ENCODE assay signal across 24 mouse cellular contexts in the genomic region with DNA sequence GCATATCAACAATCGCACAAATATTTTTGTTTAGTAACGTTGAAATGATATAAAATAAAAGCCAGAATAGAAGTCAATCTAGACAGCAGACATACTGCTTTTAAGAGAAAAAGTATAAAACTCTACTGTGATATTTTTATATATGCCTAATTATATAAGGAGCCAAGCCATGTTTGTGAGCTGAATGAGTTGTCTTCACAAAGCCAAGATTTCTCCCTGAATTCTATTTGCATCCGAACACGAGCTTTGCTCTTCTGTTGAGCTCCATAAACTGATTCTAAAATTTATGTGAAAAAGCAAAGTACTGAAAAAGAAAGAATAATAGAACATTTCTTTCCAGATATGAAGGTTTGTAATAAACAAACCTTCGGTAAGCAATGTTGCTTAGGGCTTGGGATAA. TPM values are rescaled to one million over a fixed set of nuclear protein-coding genes. Genes with fewer than 3 reads are reported as not detected.
DNase-seq lines count a peak whose midpoint lies in the region; ATAC-seq and TF ChIP-seq lines count a peak whose summit lies in the region.
"Had no signal": no experiment of that assay in that cellular context is flagged by ENCODE, and none has a peak within 500 bp of the region (broad histone marks: within the 10 kb centered on the region; RNA-seq: fewer than 3 reads in every experiment).

No protein-coding gene starts in this region.

- no peak for TF ChIP-seq EP300 in CH12.LX (IDR thresholded peaks at IDR 0.05; ENCODE audit: low read length)

- peaks cover 75% of the 10 kb centered on the region for H3K79me2 ChIP-seq in CH12.LX (replicated peaks; ENCODE audit: control insufficient read depth, extremely low read depth, insufficient read depth, poor library complexity, severe bottlenecking)

- TF ChIP-seq POLR2A in CH12.LX (IDR thresholded peaks at IDR 0.05; ENCODE audit: low read depth, low read length) = no peak

- no peak overlapping the region for H3K9ac ChIP-seq in CH12.LX (ENCODE audit: insufficient read depth, low read depth)
- H3K9ac ChIP-seq: embryonic facial prominence, embryonic 12.5 days; forebrain, embryonic 13.5 days had no signal

- no peak overlapping the region for H3K27ac ChIP-seq in CH12.LX (ENCODE audit: insufficient read depth, low read depth)
- H3K27ac ChIP-seq: embryonic facial prominence, embryonic 10.5 days; embryonic facial prominence, embryonic 12.5 days; forebrain, embryonic 13.5 days had no signal

- no peak overlapping the region for H3K4me3 ChIP-seq in CH12.LX (replicated peaks in 1 of 3; ENCODE audit: low read depth in 2 of 3, low read length in 2 of 3, poor library complexity in 1 of 3)
- H3K4me3 ChIP-seq: embryonic facial prominence, embryonic 10.5 days; embryonic facial prominence, embryonic 12.5 days; forebrain, embryonic 13.5 days had no signal

- H3K27me3 ChIP-seq in CH12.LX (replicated peaks) = no peaks in the 10 kb centered on the region
- H3K27me3 ChIP-seq: embryonic facial prominence, embryonic 12.5 days; forebrain, embryonic 13.5 days; Patski had no signal

- 0 out of 2 replicates have a peak overlapping the region, but pooled peaks have one; percentile 7 for H3K4me2 ChIP-seq in CH12.LX (ENCODE audit: insufficient read depth, low read depth, poor library complexity, severe bottlenecking)
- H3K4me2 ChIP-seq: embryonic facial prominence, embryonic 12.5 days; forebrain, embryonic 13.5 days had no signal

- in situ Hi-C loops in CH12.LX (cut with MboI; ENCODE audit: low pct_ligation_motif_present, low pct_unique_long_range_greater_than_20kb, low sequenced_read_pairs) = no loop called here

- peak; percentile 87 for ATAC-seq in frontal cortex, adult (ENCODE audit: low TSS enrichment)
- ATAC-seq: activated CD4-positive, CD25-positive, alpha-beta regulatory T cell, adult 4 months; forebrain, embryonic 13.5 days; forebrain, embryonic 16.5 days; Patski had no signal

- DNase-seq in frontal cortex, postnatal 25 days (ENCODE audit: low spot score in 2 of 2) = no peak
- no peak for DNase-seq in CH12.LX (ENCODE audit: extremely low read depth)
- peak; percentile 57 for DNase-seq in brain, adult 2 months (ENCODE audit: low read depth, low spot score)
- DNase-seq in telencephalon, adult 2 months (ENCODE audit: low read depth, low spot score) = peak; percentile 50
- no peak for DNase-seq in spleen, adult 18-20 months
- DNase-seq in embryo, embryonic 10 days (ENCODE audit: low spot score) = no peak
- DNase-seq: adrenal gland, adult 8-10 months; adrenal gland, postnatal 14 days; adrenal gland, postnatal 36 days; cerebellum, adult 11 months; cerebellum, adult 18-20 months; cerebellum, adult 8-10 months; cerebellum, adult 9-11 months; cerebellum, postnatal 14 days; cerebellum, postnatal 36 days; embryo, embryonic 11 days had no signal

- H3K4me1 ChIP-seq in CH12.LX (ENCODE audit: control insufficient read depth in 1 of 2, insufficient read depth in 2 of 2) = peaks cover 23 to 34% of the 10 kb centered on the region in 2 experiments
- H3K4me1 ChIP-seq: embryonic facial prominence, embryonic 10.5 days; embryonic facial prominence, embryonic 12.5 days; forebrain, embryonic 13.5 days had no signal

- no peak for TF ChIP-seq CTCF in CH12.LX (conservative IDR thresholded peaks at IDR 0.05 in 1 of 2, IDR thresholded peaks at IDR 0.05 in 1 of 2; ENCODE audit: low read depth in 2 of 2, low read length in 2 of 2)

- H3K36me3 ChIP-seq in CH12.LX (replicated peaks in 1 of 2; ENCODE audit: control insufficient read depth in 1 of 2, insufficient read depth in 1 of 2, low read length in 1 of 2) = peaks cover 49 to 74% of the 10 kb centered on the region in 2 experiments
- H3K36me3 ChIP-seq: embryonic facial prominence, embryonic 10.5 days; embryonic facial prominence, embryonic 12.5 days; G1E had no signal

- TF ChIP-seq RAD21 in CH12.LX (IDR thresholded peaks at IDR 0.05; ENCODE audit: low read depth, low read length) = no peak

- H3K9me3 ChIP-seq in CH12.LX (replicated peaks; ENCODE audit: low read length) = peaks cover 13% of the 10 kb centered on the region
- H3K9me3 ChIP-seq: embryonic facial prominence, embryonic 10.5 days; embryonic facial prominence, embryonic 12.5 days; forebrain, embryonic 13.5 days had no signal

- dilution Hi-C loops in CH12.LX (cut with MboI; ENCODE audit: extremely low pct_ligation_motif_present, extremely low pct_unique_long_range_greater_than_20kb, low sequenced_read_pairs) = no loop called here

TF ChIP-seq in CH12.LX, 34 proteins besides CTCF, POLR2A, EP300 and RAD21:
- TF ChIP-seq MXI1 (IDR thresholded peaks at IDR 0.05; ENCODE audit: low read depth, low read length) = no peak
- TF ChIP-seq HCFC1 (IDR thresholded peaks at IDR 0.05; ENCODE audit: low read depth, low read length) = no peak
- no peak for TF ChIP-seq E2F4 (IDR thresholded peaks at IDR 0.05; ENCODE audit: insufficient replicate concordance, low read depth, low read length)
- no peak for TF ChIP-seq MAZ (IDR thresholded peaks at IDR 0.05; ENCODE audit: low read depth, low read length)
- no peak for TF ChIP-seq ZNF384 (IDR thresholded peaks at IDR 0.05; ENCODE audit: low read depth, low read length)
- TF ChIP-seq CHD2 (IDR thresholded peaks at IDR 0.05; ENCODE audit: low read length) = no peak
- TF ChIP-seq UBTF (IDR thresholded peaks at IDR 0.05; ENCODE audit: low read depth, low read length) = no peak
- no peak for TF ChIP-seq NELFE (IDR thresholded peaks at IDR 0.05; ENCODE audit: low read depth, low read length)

RNA-seq across cellular contexts. Expression of a gene that starts 5.2 kb away (rescaled TPM):
- total RNA-seq in CH12.LX (2012; rRNA removed) = 140 and 146 TPM in 2 replicates
- total RNA-seq in CH12.LX (2014; rRNA removed) = 54.0 and 56.0 TPM in 2 replicates
- 102 and 115 TPM in 2 replicates for polyA plus RNA-seq in CH12.LX (2012; ENCODE audit: insufficient read length, low read depth)
- total RNA-seq: G1E had no signal
- polyA plus RNA-seq: Patski had no signal

RNA-seq across cellular contexts. Expression of a gene that starts 33.7 kb away (rescaled TPM):
- total RNA-seq in CH12.LX (2012; rRNA removed) (0.17 and 0.42 TPM in 2 replicates), CH12.LX (2014; rRNA removed) (0.12 and 0.39 TPM in 2 replicates)
- 0.29 TPM in 1 of 2 replicates, not detected in the other for polyA plus RNA-seq in CH12.LX (2012; ENCODE audit: insufficient read length, low read depth)
- polyA plus RNA-seq: G1E had no signal

Comparison
In these comparisons a context has a peak if more than half of its experiments do, and no peak if none do; other contexts are left out.
1. DNase-seq: peak in brain, adult 2 months (single experiment) and telencephalon, adult 2 months (single experiment); none in frontal cortex, postnatal 25 days (0 of 2), CH12.LX (single experiment), spleen, adult 18-20 months (0 of 2) and embryo, embryonic 10 days (single experiment).